Mouse (Mus musculus) intestine, embryonic 16.5 days (tissue): ENCODE data around the gene Fn1. TPM values are rescaled to one million over a fixed set of nuclear protein-coding genes. Genes with fewer than 3 reads are reported as not detected.

Experiments used
- ATAC-seq: fragments of 200-750 bp; cut with Nextera tagmentation; 2 replicates; pipeline ENCODE4 v1.8.0; 2017; ENCODE audit warnings: moderate TSS enrichment, moderate library complexity
- H3K27ac ChIP-seq: fragments of 300-500 bp; sonication (generic); 2 replicates; pipeline ENCODE4 v1.5.1; 2014; ENCODE audit warnings: mild to moderate bottlenecking, low read length
- H3K27me3 ChIP-seq: fragments of 300-500 bp; sonication (generic); replicated peaks from 2 replicates; pipeline ENCODE4 v1.6.1; 2014; ENCODE audit warnings: low read length, control low read depth, mixed read lengths; ENCODE audit not compliant: control insufficient read depth, insufficient read depth
- H3K36me3 ChIP-seq: fragments of 300-500 bp; sonication (generic); 2 replicates; pipeline ENCODE4 v1.6.1; 2014; ENCODE audit warnings: low read length, control low read depth; ENCODE audit not compliant: control insufficient read depth, insufficient read depth
- H3K4me1 ChIP-seq: fragments of 300-500 bp; sonication (generic); 2 replicates; pipeline ENCODE4 v1.6.1; 2014; ENCODE audit warnings: low read length, control low read depth, mixed read lengths; ENCODE audit not compliant: control insufficient read depth, insufficient read depth
- H3K4me2 ChIP-seq: fragments of 300-500 bp; sonication (generic); 2 replicates; pipeline ENCODE4 v1.6.1; 2014; ENCODE audit warnings: low read depth, low read length, control low read depth
- H3K4me3 ChIP-seq: fragments of 300-500 bp; sonication (generic); 2 replicates; pipeline ENCODE4 v1.5.1; 2014; ENCODE audit warnings: mild to moderate bottlenecking, low read length
- H3K9ac ChIP-seq: fragments of 300-500 bp; sonication (generic); 2 replicates; pipeline ENCODE4 v1.6.1; 2014; ENCODE audit warnings: low read depth, low read length
- H3K9me3 ChIP-seq: fragments of 300-500 bp; sonication (generic); 2 replicates; pipeline ENCODE4 v1.6.1; 2016; ENCODE audit warnings: low read length, control low read depth; ENCODE audit not compliant: control insufficient read depth
- WGBS: fragments of 180-500 bp; shearing (Covaris S2); extraction: QIAGEN DNeasy Blood & Tissue Kit; methylation state at CpG from one replicate; pipeline ENCODE4 v1.1.7; 2014; 5-methylcytosine and 5-hydroxymethylcytosine counted together
- polyA plus RNA-seq: library from polyadenylated mRNA; unstranded; fragments of >200 nt; fragmentation: Nextera tagmentation; extraction: Ambion mirVana; gene quantifications from 2 replicates; pipeline ENCODE4 v1.2.1, GENCODE M21; 2015

Gene Fn1
- polyA plus RNA-seq, 1 experiment from 2014 or later = 63.2 TPM

DNA sequence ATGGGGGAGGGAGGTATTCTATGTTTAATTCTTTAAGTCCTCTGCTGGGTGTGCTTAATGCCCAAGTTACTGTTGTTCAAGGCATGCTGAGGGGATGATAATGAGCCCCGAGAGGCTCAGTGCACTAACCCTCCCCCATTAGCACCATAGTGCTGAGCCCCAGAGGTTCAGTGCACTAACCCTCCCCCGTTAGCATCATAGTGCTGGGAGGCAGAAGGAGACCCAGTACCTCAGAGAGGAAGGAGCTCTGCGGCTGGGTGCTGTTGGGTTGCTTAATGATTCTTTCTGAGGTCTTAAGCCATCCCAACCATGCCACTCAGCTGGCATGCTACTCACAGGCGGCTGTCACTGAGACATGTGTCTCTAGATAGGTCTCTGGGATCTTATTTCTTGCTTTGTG, 82.9 kb downstream of the Fn1 start:
- peaks cover 56% of the 10 kb centered on the region for H3K36me3 ChIP-seq

DNA sequence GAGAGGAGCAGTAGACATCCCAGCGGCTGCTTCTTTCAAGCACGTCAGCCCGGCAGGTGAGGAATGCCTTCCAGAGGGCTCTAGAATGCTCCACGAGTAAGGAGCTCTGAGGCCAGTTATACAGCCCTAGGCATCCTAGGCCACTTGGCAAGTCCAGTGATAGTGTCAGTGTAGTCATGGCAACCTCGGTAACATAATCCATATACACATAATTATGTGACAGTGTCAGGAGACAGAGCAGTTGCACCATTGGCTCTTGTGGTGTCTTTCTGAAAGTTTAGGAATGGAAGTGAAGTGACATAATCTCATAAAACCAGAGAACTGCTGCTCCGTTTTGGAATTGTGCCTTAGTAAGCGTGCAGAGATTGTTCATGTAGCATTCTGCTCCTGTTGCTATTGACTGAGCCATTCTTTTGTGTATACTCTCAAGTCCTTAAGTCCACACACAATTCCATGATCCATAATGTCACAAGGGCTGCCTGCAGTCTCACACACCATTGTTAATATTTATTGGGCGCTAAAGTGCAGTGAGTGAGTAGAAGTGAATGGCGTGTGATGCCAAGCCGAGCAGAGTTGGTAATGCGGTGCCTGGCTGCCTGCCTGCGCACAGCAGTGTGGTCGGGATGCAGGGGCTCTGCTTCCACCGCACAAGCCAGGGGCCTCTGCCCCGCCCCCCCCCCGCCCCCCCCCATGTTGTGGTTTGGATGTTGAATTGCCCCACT, 85.0 kb downstream of the Fn1 start:
- Histone ChIP-seq H3K9ac (no peak overlapping the region), H3K4me2 (no peak overlapping the region), H3K4me3 (no peak overlapping the region), H3K27me3 (no peaks in the 10 kb centered on the region), H3K4me1 (no peaks in the 10 kb centered on the region), H3K27ac (no peak overlapping the region), H3K36me3 (peaks cover 52% of the 10 kb centered on the region), H3K9me3 (no peaks in the 10 kb centered on the region)
- no peak for ATAC-seq
- WGBS = 75% methylated on average over 16 of the region's 16 CpGs

More for the DNA sequence above, 82.9 kb downstream of the Fn1 start:
- 88% methylated on average over 4 of the region's 4 CpGs for WGBS
- ATAC-seq = no peak
- Histone ChIP-seq H3K27ac (no peak overlapping the region), H3K9me3 (no peaks in the 10 kb centered on the region), H3K4me1 (no peaks in the 10 kb centered on the region), H3K4me3 (no peak overlapping the region), H3K9ac (no peak overlapping the region), H3K4me2 (no peak overlapping the region), H3K27me3 (no peaks in the 10 kb centered on the region)

DNA sequence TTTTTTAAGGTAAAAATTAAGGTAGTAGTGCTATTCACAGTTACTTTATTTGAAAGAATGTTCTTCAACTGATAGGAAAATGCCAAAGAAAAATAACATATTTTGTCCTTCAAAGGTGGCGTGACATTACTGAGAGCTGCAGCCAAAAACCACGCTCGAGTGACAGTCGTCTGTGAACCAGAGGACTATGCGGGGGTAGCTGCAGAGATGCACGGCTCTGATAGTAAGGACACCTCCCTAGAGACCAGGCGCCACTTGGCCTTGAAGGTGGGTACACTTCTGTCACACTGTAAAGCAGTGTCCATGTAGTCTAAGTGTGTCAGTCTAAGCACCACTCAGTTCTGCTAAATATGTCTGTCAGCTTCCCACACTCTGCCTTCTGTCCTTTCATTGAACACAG, 88.7 kb downstream of the Fn1 start:
- 94% methylated on average over 7 of the region's 7 CpGs for WGBS
- Histone ChIP-seq H3K4me3 (no peak overlapping the region), H3K4me2 (no peak overlapping the region), H3K4me1 (no peaks in the 10 kb centered on the region), H3K27me3 (no peaks in the 10 kb centered on the region), H3K9me3 (no peaks in the 10 kb centered on the region), H3K27ac (no peak overlapping the region), H3K36me3 (peaks cover 45% of the 10 kb centered on the region), H3K9ac (no peak overlapping the region)
- ATAC-seq = no peak

DNA sequence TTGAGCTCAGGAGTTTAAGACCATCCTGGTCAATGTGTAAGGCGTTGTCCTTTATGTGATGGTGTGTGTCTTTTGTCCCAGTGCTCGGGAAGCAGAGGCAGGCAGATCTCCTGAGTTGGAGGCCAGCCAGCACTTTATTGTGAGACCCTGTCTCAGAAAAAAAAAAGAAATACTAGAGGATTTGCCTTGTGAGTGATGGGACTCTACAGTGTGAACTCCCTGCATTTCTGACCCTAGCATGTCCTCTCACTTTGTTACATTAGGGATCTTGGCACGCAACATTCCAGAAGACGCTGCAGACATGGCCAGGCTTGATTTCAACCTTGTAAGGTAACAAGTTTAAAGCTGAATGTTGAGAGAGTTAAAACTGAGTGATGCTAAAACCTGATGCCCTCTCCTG, 92.4 kb downstream of the Fn1 start:
- Histone ChIP-seq H3K27ac (no peak overlapping the region), H3K36me3 (peaks cover 26% of the 10 kb centered on the region), H3K9ac (no peak overlapping the region), H3K4me2 (no peak overlapping the region), H3K4me3 (no peak overlapping the region), H3K9me3 (no peaks in the 10 kb centered on the region), H3K27me3 (no peaks in the 10 kb centered on the region), H3K4me1 (peaks cover 6% of the 10 kb centered on the region; the same call in 1 of the 2 replicates)
- no peak for ATAC-seq
- 96% methylated on average over 4 of the region's 4 CpGs for WGBS

DNA sequence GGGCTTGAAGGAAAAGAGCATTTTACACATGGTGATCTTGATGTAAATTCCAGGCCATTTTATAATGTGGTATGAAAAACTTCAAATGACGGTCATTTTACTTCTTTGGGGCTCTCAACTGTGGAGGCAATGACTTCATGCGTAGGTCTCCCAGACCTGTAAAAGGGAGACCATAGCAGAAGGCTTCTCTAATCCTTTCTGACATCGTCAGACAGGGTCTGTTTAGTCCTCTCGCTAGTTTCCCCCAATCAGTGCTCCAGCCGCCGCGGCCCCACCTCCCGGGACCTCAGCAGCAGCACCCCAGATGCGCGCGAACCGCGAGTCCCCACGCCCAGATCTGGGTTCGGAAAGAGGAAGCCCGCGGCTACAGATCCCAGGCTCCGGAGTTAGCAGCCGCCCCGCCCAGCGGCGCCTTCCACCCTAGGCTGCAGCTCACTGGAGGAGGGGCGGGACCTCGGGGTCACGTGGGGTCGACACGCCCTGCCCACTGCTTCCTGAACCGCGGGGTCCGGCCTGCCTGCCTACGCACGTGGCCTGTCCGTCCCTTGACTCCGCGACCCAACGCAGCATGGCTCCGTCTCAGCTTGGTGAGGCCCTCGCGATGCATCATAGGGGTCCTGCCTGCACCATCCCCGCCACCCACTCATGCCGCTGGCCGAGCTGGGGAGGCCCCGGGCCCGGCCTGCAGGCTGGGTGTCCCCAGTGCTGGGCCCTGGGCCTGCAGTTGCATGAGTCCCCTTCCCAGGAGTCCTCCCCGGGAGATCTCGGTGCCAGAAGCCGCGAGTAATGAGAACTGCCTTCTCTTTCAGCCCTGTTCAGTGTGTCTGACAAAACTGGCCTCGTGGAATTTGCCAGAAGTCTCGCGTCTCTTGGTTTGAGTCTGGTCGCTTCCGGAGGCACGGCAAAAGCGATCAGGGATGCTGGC, 96.0 kb downstream of the Fn1 start, which contains the start of gene Atic:
Gene Atic (plus strand): TSS at position 463 of the 925 bp plus-strand sequence.
- peaks cover 15% of the 10 kb centered on the region for H3K36me3 ChIP-seq
- peaks cover 6% of the 10 kb centered on the region; the same call in 1 of the 2 replicates for H3K4me1 ChIP-seq
- H3K4me3 ChIP-seq = peak within 1 kb of the TSS; percentile 90
- peak within 1 kb of the TSS; percentile 83 for H3K27ac ChIP-seq
- peak within 1 kb of the TSS; percentile 96 for H3K9ac ChIP-seq
- WGBS = under 1% methylated on average over 55 of the region's 55 CpGs
- H3K9me3 ChIP-seq = no peaks in the 10 kb centered on the region
- H3K27me3 ChIP-seq = no peaks in the 10 kb centered on the region
- H3K4me2 ChIP-seq = peak within 1 kb of the TSS; percentile 91
- peak; percentile 100 for ATAC-seq

DNA sequence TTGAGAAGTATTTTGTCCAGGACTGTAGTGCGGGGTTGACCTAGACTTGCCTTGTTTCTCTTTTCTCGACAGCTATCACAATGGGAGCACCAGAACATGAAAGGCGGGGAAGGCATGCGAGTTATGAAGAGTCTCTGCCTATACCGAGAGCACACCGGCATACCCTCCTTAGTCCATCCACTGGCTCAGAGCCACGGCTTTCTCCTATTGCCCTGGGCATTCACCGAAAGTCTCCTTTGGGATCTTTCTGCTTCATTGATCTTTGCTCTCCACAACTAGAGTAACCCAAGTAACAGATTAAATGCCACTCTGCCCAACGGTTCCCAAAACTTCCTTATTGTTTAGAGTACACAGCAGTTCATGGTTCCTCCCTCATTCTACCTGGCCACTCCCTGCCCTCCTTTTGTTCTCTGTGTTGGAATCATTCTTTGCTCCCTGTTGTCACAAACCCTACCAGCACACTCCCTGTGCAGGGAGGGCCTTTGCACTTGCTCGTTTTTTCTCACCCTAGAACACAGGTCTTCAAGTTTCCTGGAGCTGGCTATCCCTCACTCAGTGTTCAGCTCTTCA, 102.3 kb downstream of the Fn1 start:
- ATAC-seq = no peak
- WGBS = 81% methylated on average over 10 of the region's 10 CpGs

DNA sequence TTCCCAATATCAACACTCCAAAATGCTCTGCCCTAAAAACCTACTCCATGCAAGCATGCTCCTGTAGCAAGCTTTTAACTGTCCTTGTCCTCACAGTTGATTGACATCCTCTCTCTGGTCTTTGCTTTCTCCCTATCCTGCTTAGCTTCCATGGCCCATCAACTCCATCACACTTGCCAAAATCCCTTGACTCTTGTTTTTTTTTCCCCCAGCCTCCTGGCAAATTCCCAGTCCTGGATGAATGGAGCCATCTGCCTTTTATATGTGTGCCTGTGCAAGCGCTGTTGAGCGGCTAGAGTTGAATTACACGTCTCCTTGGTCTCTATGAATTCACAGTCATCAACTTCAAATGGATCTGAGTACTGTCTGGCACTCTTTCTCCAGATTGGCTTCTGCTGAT, 112.6 kb downstream of the Fn1 start:
- Histone ChIP-seq H3K9me3 (no peaks in the 10 kb centered on the region), H3K4me1 (no peaks in the 10 kb centered on the region), H3K27me3 (no peaks in the 10 kb centered on the region), H3K36me3 (no peaks in the 10 kb centered on the region), H3K9ac (no peak overlapping the region), H3K4me3 (no peak overlapping the region), H3K4me2 (no peak overlapping the region), H3K27ac (no peak overlapping the region)
- ATAC-seq = no peak
- WGBS = 74% methylated on average over 3 of the region's 3 CpGs

More for the DNA sequence above, 102.3 kb downstream of the Fn1 start:
- H3K4me3 ChIP-seq = no peak overlapping the region
- H3K4me1 ChIP-seq = no peaks in the 10 kb centered on the region
- H3K4me2 ChIP-seq = no peak overlapping the region
- H3K9me3 ChIP-seq = no peaks in the 10 kb centered on the region
- no peak overlapping the region for H3K9ac ChIP-seq
- H3K27me3 ChIP-seq = no peaks in the 10 kb centered on the region
- no peak overlapping the region for H3K27ac ChIP-seq
- H3K36me3 ChIP-seq = no peaks in the 10 kb centered on the region

DNA sequence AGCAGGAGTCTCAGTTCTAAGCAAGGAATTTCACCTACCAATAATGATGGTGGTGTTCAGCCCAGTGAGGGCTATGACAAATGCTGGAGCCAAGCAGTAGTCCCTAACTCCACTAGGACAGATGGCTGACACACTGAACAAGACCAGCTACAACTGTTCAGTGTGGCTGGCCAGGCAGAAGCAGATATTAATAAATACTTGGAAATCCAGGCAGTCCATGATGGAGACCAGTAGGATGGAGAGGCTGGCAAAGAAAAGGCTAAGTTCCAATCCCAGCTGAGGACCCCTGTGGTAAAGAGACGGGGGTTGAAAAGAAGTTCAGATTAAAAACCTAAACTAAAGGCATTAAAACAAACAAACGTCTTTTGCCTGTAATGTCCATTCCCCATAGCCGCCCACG, 113.4 kb downstream of the Fn1 start:
- H3K4me1 ChIP-seq = no peaks in the 10 kb centered on the region
- H3K36me3 ChIP-seq = no peaks in the 10 kb centered on the region
- no peaks in the 10 kb centered on the region for H3K9me3 ChIP-seq
- H3K4me2 ChIP-seq = no peak overlapping the region
- H3K9ac ChIP-seq = no peak overlapping the region
- ATAC-seq = no peak
- no peaks in the 10 kb centered on the region for H3K27me3 ChIP-seq
- 91% methylated on average over 4 of the region's 4 CpGs for WGBS
- no peak overlapping the region for H3K27ac ChIP-seq
- no peak overlapping the region for H3K4me3 ChIP-seq
